ENCODE assay signal across 19 mouse cellular contexts in the genomic region with DNA sequence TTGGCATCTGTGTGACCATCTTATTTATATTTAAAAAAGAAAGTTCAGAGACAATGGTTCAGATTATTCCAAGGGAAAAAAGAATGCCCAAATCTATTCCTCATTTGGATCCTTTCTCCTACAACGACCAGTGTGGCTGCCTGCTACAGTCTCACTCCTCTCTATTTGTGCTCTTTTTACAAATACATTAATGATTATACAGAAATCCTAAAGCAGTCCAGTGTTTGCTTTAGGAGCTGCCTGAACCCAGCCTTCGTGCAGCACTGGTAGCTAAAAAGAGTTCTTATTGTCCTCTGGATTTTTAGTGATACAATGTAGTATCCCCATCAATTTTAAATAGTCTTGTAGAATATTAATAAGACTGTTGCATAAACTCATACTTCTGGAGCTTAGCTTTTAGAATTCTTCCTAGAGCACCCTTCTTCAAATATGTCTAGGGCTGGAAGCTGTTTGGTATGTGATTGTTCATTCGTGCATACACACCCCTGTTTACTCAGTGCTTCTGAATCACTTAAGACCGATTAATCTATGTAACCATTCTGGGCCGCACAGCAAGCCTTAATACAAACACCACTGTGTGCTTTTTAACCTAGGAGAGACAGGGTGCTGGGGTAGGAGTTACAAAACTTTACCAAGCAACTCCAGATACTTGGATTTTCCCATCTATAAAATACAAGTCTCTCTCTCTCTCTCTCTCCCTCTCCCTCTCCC.
DNase-seq lines count a peak whose midpoint lies in the region; ATAC-seq and TF ChIP-seq lines count a peak whose summit lies in the region.
"Had no signal": no experiment of that assay in that cellular context is flagged by ENCODE, and none has a peak within 500 bp of the region (broad histone marks: within the 10 kb centered on the region; RNA-seq: fewer than 3 reads in every experiment).

No protein-coding gene starts in this region.

- H3K4me3 ChIP-seq in kidney, embryonic 16.5 days (ENCODE audit: low read length): no peak overlapping the region
- no peak overlapping the region for H3K4me3 ChIP-seq in midbrain, embryonic 11.5 days (ENCODE audit: low read depth, low read length)
- H3K4me3 ChIP-seq in midbrain, embryonic 15.5 days: no peak overlapping the region
- no peak overlapping the region for H3K4me3 ChIP-seq in liver, postnatal 0 days (ENCODE audit: low read depth, low read length)
- H3K4me3 ChIP-seq: gastrocnemius, adult 2 months; hindbrain, embryonic 10.5 days; midbrain, embryonic 10.5 days had no signal

- no peaks in the 10 kb centered on the region for H3K27me3 ChIP-seq in kidney, embryonic 16.5 days (ENCODE audit: insufficient read depth, low read length)
- H3K27me3 ChIP-seq in midbrain, embryonic 11.5 days (ENCODE audit: control insufficient read depth, insufficient read depth, low read length): no peaks in the 10 kb centered on the region
- no peaks in the 10 kb centered on the region for H3K27me3 ChIP-seq in midbrain, embryonic 15.5 days (replicated peaks)
- no peaks in the 10 kb centered on the region for H3K27me3 ChIP-seq in liver, postnatal 0 days (ENCODE audit: insufficient read depth, low read length)

- TF ChIP-seq EP300 in liver, postnatal 0 days (IDR thresholded peaks at IDR 0.05; ENCODE audit: low read depth): no peak

- H3K4me2 ChIP-seq in kidney, embryonic 16.5 days (replicated peaks; ENCODE audit: low read depth, low read length): no peak overlapping the region
- no peak overlapping the region for H3K4me2 ChIP-seq in midbrain, embryonic 11.5 days
- H3K4me2 ChIP-seq in midbrain, embryonic 15.5 days: no peak overlapping the region
- H3K4me2 ChIP-seq in liver, postnatal 0 days (ENCODE audit: low read depth, low read length): no peak overlapping the region; the same call in 1 of the 2 replicates

- no peaks in the 10 kb centered on the region for H3K36me3 ChIP-seq in kidney, embryonic 16.5 days (ENCODE audit: insufficient read depth, low read length)
- H3K36me3 ChIP-seq in midbrain, embryonic 11.5 days (ENCODE audit: control insufficient read depth, insufficient read depth, low read length): no peaks in the 10 kb centered on the region
- no peaks in the 10 kb centered on the region for H3K36me3 ChIP-seq in midbrain, embryonic 15.5 days (replicated peaks)
- H3K36me3 ChIP-seq in liver, postnatal 0 days (replicated peaks; ENCODE audit: insufficient read depth, low read length): no peaks in the 10 kb centered on the region
- H3K36me3 ChIP-seq: hindbrain, embryonic 10.5 days; midbrain, embryonic 10.5 days had no signal

- H3K4me1 ChIP-seq in kidney, embryonic 16.5 days (ENCODE audit: insufficient read depth, low read length): peaks cover 11% of the 10 kb centered on the region; the same call in 1 of the 2 replicates
- no peaks in the 10 kb centered on the region for H3K4me1 ChIP-seq in midbrain, embryonic 11.5 days (ENCODE audit: control insufficient read depth, insufficient read depth, low read length)
- no peaks in the 10 kb centered on the region for H3K4me1 ChIP-seq in midbrain, embryonic 15.5 days
- H3K4me1 ChIP-seq in liver, postnatal 0 days (ENCODE audit: insufficient read depth): peaks cover 5% of the 10 kb centered on the region; the same call in 1 of the 2 replicates
- H3K4me1 ChIP-seq: hindbrain, embryonic 10.5 days had no signal

- ATAC-seq in kidney, embryonic 16.5 days (ENCODE audit: low FRiP score, low TSS enrichment): no peak; the same call in 1 of the 2 replicates
- peak; percentile 48; the same call in 1 of the 2 replicates for ATAC-seq in midbrain, embryonic 11.5 days (ENCODE audit: low FRiP score)
- ATAC-seq in midbrain, embryonic 15.5 days (replicated peaks): no peak
- peak; percentile 76 for ATAC-seq in liver, postnatal 0 days
- ATAC-seq: forebrain, postnatal 0 days had no signal

- TF ChIP-seq CTCF in liver, postnatal 0 days (IDR thresholded peaks at IDR 0.05; ENCODE audit: low read depth): no peak

- peak overlapping the region; percentile 40; the same call in 1 of the 2 replicates for H3K27ac ChIP-seq in kidney, embryonic 16.5 days (ENCODE audit: low read length)
- H3K27ac ChIP-seq in midbrain, embryonic 11.5 days (ENCODE audit: low read depth, low read length): no peak overlapping the region
- no peak overlapping the region for H3K27ac ChIP-seq in midbrain, embryonic 15.5 days
- peak overlapping the region; percentile 30; the same call in 1 of the 2 replicates for H3K27ac ChIP-seq in liver, postnatal 0 days (ENCODE audit: low read depth)
- H3K27ac ChIP-seq: gastrocnemius, adult 2 months; hindbrain, embryonic 10.5 days; liver, embryonic 14.5 days; midbrain, embryonic 10.5 days had no signal

- DNase-seq in kidney, adult 9 months: no peak
- DNase-seq in midbrain, embryonic 11.5 days (ENCODE audit: low spot score, missing footprints): no peak
- DNase-seq in liver, postnatal 0 days: no peak
- DNase-seq in yolk sac, embryonic 10.5 days (ENCODE audit: low spot score): peak; percentile 9
- DNase-seq in cerebellum, adult 8-10 months: no peak
- no peak for DNase-seq in testis, postnatal 14 days (ENCODE audit: low spot score)
- DNase-seq: adrenal gland, postnatal 36 days; cerebellum, adult 2 months; forebrain, postnatal 0 days; gastrocnemius, adult 2 months; kidney, postnatal 4 days; layer of hippocampus, postnatal 36 days; right cerebral cortex, postnatal 25 days; thymus, adult 18-20 months had no signal

- 67% methylated on average over 5 of the region's 5 CpGs for WGBS in kidney, embryonic 16.5 days
- WGBS in midbrain, embryonic 11.5 days: 57% methylated on average over 5 of the region's 5 CpGs
- 54% methylated on average over 5 of the region's 5 CpGs for WGBS in midbrain, embryonic 15.5 days
- 57% methylated on average over 5 of the region's 5 CpGs for whole genome bisulfite sequencing in liver, postnatal 0 days (ENCODE audit: insufficient replicate concordance)

- no peaks in the 10 kb centered on the region for H3K9me3 ChIP-seq in kidney, embryonic 16.5 days (ENCODE audit: low read length)
- H3K9me3 ChIP-seq in midbrain, embryonic 11.5 days (ENCODE audit: control insufficient read depth, low read length): no peaks in the 10 kb centered on the region
- H3K9me3 ChIP-seq in midbrain, embryonic 15.5 days: no peaks in the 10 kb centered on the region
- no peaks in the 10 kb centered on the region for H3K9me3 ChIP-seq in liver, postnatal 0 days (ENCODE audit: low read length)
- H3K9me3 ChIP-seq: hindbrain, embryonic 10.5 days; midbrain, embryonic 10.5 days had no signal

- H3K9ac ChIP-seq in kidney, embryonic 16.5 days (replicated peaks; ENCODE audit: low read length): no peak overlapping the region
- H3K9ac ChIP-seq in midbrain, embryonic 11.5 days (ENCODE audit: low read length): no peak overlapping the region
- H3K9ac ChIP-seq in midbrain, embryonic 15.5 days: no peak overlapping the region
- H3K9ac ChIP-seq in liver, postnatal 0 days (replicated peaks): no peak overlapping the region
- H3K9ac ChIP-seq: forebrain, postnatal 0 days; liver, embryonic 14.5 days had no signal

Comparison
In these comparisons a context has a peak if more than half of its experiments do, and no peak if none do; other contexts are left out.
1. ATAC-seq: peak in midbrain, embryonic 11.5 days (single experiment) and liver, postnatal 0 days (single experiment); none in kidney, embryonic 16.5 days (single experiment) and midbrain, embryonic 15.5 days (single experiment).
2. H3K27ac ChIP-seq: peak in kidney, embryonic 16.5 days (single experiment) and liver, postnatal 0 days (single experiment); none in midbrain, embryonic 11.5 days (single experiment) and midbrain, embryonic 15.5 days (single experiment).